Comparison of ENCODE assay signal across 8 mouse cellular contexts in genomic region chr3:27710648-27711428, GRCm38 (mm10). TPM values are rescaled to one million over a fixed set of nuclear protein-coding genes. Genes with fewer than 3 reads are reported as not detected.
DNase-seq lines count a peak whose midpoint lies in the region; ATAC-seq and TF ChIP-seq lines count a peak whose summit lies in the region.

Fndc3b (minus strand) TSS chr3:27711307.

- TF ChIP-seq EP300 in liver, embryonic 14.5 days (IDR thresholded peaks at IDR 0.05; ENCODE audit: low read depth) = no peak

- WGBS in forebrain, embryonic 12.5 days = under 1% methylated on average over 70 of the region's 90 CpGs
- WGBS in heart, embryonic 16.5 days = under 1% methylated on average over 88 of the region's 90 CpGs
- WGBS in liver, embryonic 14.5 days (ENCODE audit: insufficient replicate concordance) = under 1% methylated on average over 85 of the region's 90 CpGs
- WGBS in stomach, embryonic 15.5 days = under 1% methylated on average over 87 of the region's 90 CpGs

- peak within 1 kb of the TSS; percentile 80 for H3ac ChIP-seq in C2C12 (ENCODE audit: control insufficient read depth, insufficient read length, low read depth)

- no peaks in the 10 kb centered on the region for H3K9me3 ChIP-seq in forebrain, embryonic 12.5 days
- no peaks in the 10 kb centered on the region for H3K9me3 ChIP-seq in heart, embryonic 16.5 days (replicated peaks; ENCODE audit: control insufficient read depth, low read length)
- H3K9me3 ChIP-seq in liver, embryonic 14.5 days (ENCODE audit: control insufficient read depth, low read length) = no peaks in the 10 kb centered on the region
- no peaks in the 10 kb centered on the region for H3K9me3 ChIP-seq in stomach, embryonic 15.5 days

- H3K27me3 ChIP-seq in C2C12 (ENCODE audit: control insufficient read depth, insufficient read depth, insufficient read length) = no peaks in the 10 kb centered on the region
- peaks cover 4% of the 10 kb centered on the region; the same call in 1 of the 2 replicates for H3K27me3 ChIP-seq in forebrain, embryonic 12.5 days
- H3K27me3 ChIP-seq in heart, embryonic 16.5 days (ENCODE audit: control insufficient read depth, insufficient read depth, low read length) = no peaks in the 10 kb centered on the region
- H3K27me3 ChIP-seq in liver, embryonic 14.5 days (ENCODE audit: control insufficient read depth, insufficient read depth, low read length) = peaks cover 30% of the 10 kb centered on the region
- no peaks in the 10 kb centered on the region for H3K27me3 ChIP-seq in stomach, embryonic 15.5 days (replicated peaks)

- DNase-seq in kidney, postnatal 25 days = peak; percentile 97 to 98
- DNase-seq in liver, embryonic 14.5 days (ENCODE audit: low read depth in 3 of 3, low spot score in 3 of 3) = peak; percentile 54 to 58 (median 58)
- DNase-seq in neural tube, embryonic 10.5 days (ENCODE audit: extremely low spot score, low spot score) = peak; percentile 96

- H3K4me2 ChIP-seq in forebrain, embryonic 12.5 days = peak within 1 kb of the TSS; percentile 79
- peak within 1 kb of the TSS; percentile 70 for H3K4me2 ChIP-seq in heart, embryonic 16.5 days (ENCODE audit: low read depth, low read length)
- peak within 1 kb of the TSS; percentile 50 for H3K4me2 ChIP-seq in liver, embryonic 14.5 days (ENCODE audit: low read depth)
- peak within 1 kb of the TSS; percentile 57 for H3K4me2 ChIP-seq in stomach, embryonic 15.5 days

- H3K4me1 ChIP-seq in brown adipose tissue, adult 24 weeks (ENCODE audit: control insufficient read depth, insufficient read depth, insufficient read length, low read length) = 0 out of 2 replicates have a peak, but pooled peaks cover 4% of the 10 kb centered on the region
- H3K4me1 ChIP-seq in forebrain, embryonic 12.5 days = peaks cover 29% of the 10 kb centered on the region
- H3K4me1 ChIP-seq in heart, embryonic 16.5 days (ENCODE audit: control insufficient read depth, insufficient read depth, low read length) = peaks cover 23% of the 10 kb centered on the region
- H3K4me1 ChIP-seq in liver, embryonic 14.5 days (replicated peaks; ENCODE audit: control insufficient read depth in 2 of 2, insufficient read depth in 2 of 2, low read length in 1 of 2) = peaks cover 0 to 2% of the 10 kb centered on the region in 2 experiments; a peak in 2 of 4 replicates
- H3K4me1 ChIP-seq in stomach, embryonic 15.5 days = peaks cover 18% of the 10 kb centered on the region

- H3K36me3 ChIP-seq in C2C12 (ENCODE audit: control insufficient read depth, insufficient read depth) = no peaks in the 10 kb centered on the region
- no peaks in the 10 kb centered on the region for H3K36me3 ChIP-seq in forebrain, embryonic 12.5 days (replicated peaks)
- H3K36me3 ChIP-seq in heart, embryonic 16.5 days (ENCODE audit: control insufficient read depth, insufficient read depth) = no peaks in the 10 kb centered on the region
- no peaks in the 10 kb centered on the region for H3K36me3 ChIP-seq in liver, embryonic 14.5 days (replicated peaks; ENCODE audit: control insufficient read depth, insufficient read depth, low read depth)
- H3K36me3 ChIP-seq in stomach, embryonic 15.5 days = no peaks in the 10 kb centered on the region

- peaks cover 50% of the 10 kb centered on the region for H3K79me2 ChIP-seq in C2C12 (ENCODE audit: control insufficient read depth, insufficient read depth)

- H3K4me3 ChIP-seq in C2C12 (ENCODE audit: insufficient read depth, poor library complexity, severe bottlenecking) = peak within 1 kb of the TSS; percentile 61
- H3K4me3 ChIP-seq in brown adipose tissue, adult 24 weeks (ENCODE audit: insufficient read depth, low read depth, low read length) = peak within 1 kb of the TSS; percentile 80
- H3K4me3 ChIP-seq in forebrain, embryonic 12.5 days (replicated peaks) = peak within 1 kb of the TSS; percentile 89
- H3K4me3 ChIP-seq in heart, embryonic 16.5 days (ENCODE audit: low read length) = peak within 1 kb of the TSS; percentile 66
- peak within 1 kb of the TSS; percentile 62 for H3K4me3 ChIP-seq in liver, embryonic 14.5 days (ENCODE audit: insufficient read depth in 1 of 2, low read depth in 2 of 2, low read length in 2 of 2)
- peak within 1 kb of the TSS; percentile 70 for H3K4me3 ChIP-seq in stomach, embryonic 15.5 days (replicated peaks)

- peak within 1 kb of the TSS; percentile 75 for H3K27ac ChIP-seq in brown adipose tissue, adult 24 weeks (replicated peaks; ENCODE audit: low read depth, low read length)
- peak within 1 kb of the TSS; percentile 95 for H3K27ac ChIP-seq in forebrain, embryonic 12.5 days
- H3K27ac ChIP-seq in heart, embryonic 16.5 days (ENCODE audit: low read length) = peak within 1 kb of the TSS; percentile 98
- no peak within 1 kb of the TSS for H3K27ac ChIP-seq in liver, embryonic 14.5 days
- peak within 1 kb of the TSS; percentile 98 for H3K27ac ChIP-seq in stomach, embryonic 15.5 days

- H3K9ac ChIP-seq in forebrain, embryonic 12.5 days = peak within 1 kb of the TSS; percentile 88
- H3K9ac ChIP-seq in heart, embryonic 16.5 days (ENCODE audit: low read length) = peak within 1 kb of the TSS; percentile 96
- H3K9ac ChIP-seq in liver, embryonic 14.5 days (replicated peaks) = peak within 1 kb of the TSS; percentile 52
- peak within 1 kb of the TSS; percentile 80 for H3K9ac ChIP-seq in stomach, embryonic 15.5 days

- TF ChIP-seq CTCF in C2C12 (IDR thresholded peaks at IDR 0.05; ENCODE audit: control insufficient read depth, insufficient read depth, insufficient read length) = no peak
- TF ChIP-seq CTCF in liver, embryonic 14.5 days (IDR thresholded peaks at IDR 0.05; ENCODE audit: low read depth) = 0 out of 2 replicates have a peak, but pooled peaks have one; percentile 3

- H3K79me3 ChIP-seq in C2C12 (ENCODE audit: low read depth) = peaks cover 40% of the 10 kb centered on the region

- peak; percentile 95 for ATAC-seq in forebrain, embryonic 12.5 days (ENCODE audit: low FRiP score)
- peak; percentile 85 for ATAC-seq in heart, embryonic 16.5 days (replicated peaks; ENCODE audit: extremely low read depth, insufficient read depth, low FRiP score)
- ATAC-seq in liver, embryonic 14.5 days (ENCODE audit: insufficient read depth) = peak; percentile 61; the same call in 1 of the 2 replicates
- peak; percentile 86 for ATAC-seq in stomach, embryonic 15.5 days (ENCODE audit: insufficient read depth, low FRiP score, low read depth)

TF ChIP-seq in C2C12, 6 proteins besides CTCF, POLR2A, EP300 and RAD21:
- TF ChIP-seq USF1 (IDR thresholded peaks at IDR 0.05; ENCODE audit: low read depth) (peak; percentile 70), MYOG (IDR thresholded peaks at IDR 0.05; ENCODE audit: control insufficient read depth, extremely low read depth, insufficient read length) (no peak), FOSL1 (IDR thresholded peaks at IDR 0.05; ENCODE audit: insufficient read depth, low read length, poor library complexity, severe bottlenecking) (no peak), MAX (IDR thresholded peaks at IDR 0.05) (peak; percentile 87), MYOD1 (IDR thresholded peaks at IDR 0.05; ENCODE audit: control insufficient read depth, insufficient read length, low read depth) (no peak), CEBPB (IDR thresholded peaks at IDR 0.05; ENCODE audit: low read depth) (no peak)
TF ChIP-seq in C2C12: peak in this region for 2.

RNA-seq across cellular contexts. Expression of gene Fndc3b, which starts in this region (rescaled TPM):
- 23.7 TPM for polyA plus RNA-seq in C2C12 (2012; fragmentation: generic; extraction: Trizol)
- polyA plus RNA-seq in brown adipose tissue, adult 24 weeks (2012; ENCODE audit: insufficient read depth, insufficient read length, missing spikeins) = 6.4 and 13.2 TPM in 2 replicates
- 10.6 and 13.2 TPM in 2 replicates for polyA plus RNA-seq in forebrain, embryonic 12.5 days (2016; fragmentation: Nextera tagmentation; extraction: Ambion mirVana)
- 21.7 and 24.4 TPM in 2 replicates for polyA plus RNA-seq in heart, embryonic 16.5 days (2015; fragmentation: Nextera tagmentation; extraction: Ambion mirVana)
- polyA plus RNA-seq in liver, embryonic 14.5 days (2012; rRNA removed) = 3.3 and 4.2 TPM in 2 replicates
- polyA plus RNA-seq in liver, embryonic 14.5 days (2014; fragmentation: Nextera tagmentation; extraction: Ambion mirVana) = 5.5 and 5.6 TPM in 2 replicates
- polyA plus RNA-seq in stomach, embryonic 15.5 days (2015; fragmentation: Nextera tagmentation; extraction: Ambion mirVana) = 24.5 and 27.1 TPM in 2 replicates
